Mouse (Mus musculus) kidney, postnatal 0 days (tissue): ENCODE results near the gene Tbc1d20. TPM values are rescaled to one million over a fixed set of nuclear protein-coding genes. Genes with fewer than 3 reads are reported as not detected.

ENCODE experiments used
- ATAC-seq: fragments of 200-750 bp; cut with Nextera tagmentation; replicated peaks from 2 replicates; pipeline ENCODE4 v1.8.0; 2017; ENCODE audit warnings: low read depth, moderate number of reproducible peaks, moderate TSS enrichment, moderate library complexity; ENCODE audit not compliant: low FRiP score
- DNase-seq: peaks from one replicate; pipeline ENCODE4 v3.0.0-alpha.2; 2016; ENCODE audit warnings: low spot score
- H3K27ac ChIP-seq: fragments of 300-500 bp; sonication (generic); 2 replicates; pipeline ENCODE4 v1.5.1; 2014; ENCODE audit warnings: mild to moderate bottlenecking
- H3K27me3 ChIP-seq: fragments of 300-500 bp; sonication (generic); 2 replicates; pipeline ENCODE4 v1.6.1; 2014; ENCODE audit warnings: low read length, mixed read lengths; ENCODE audit not compliant: insufficient read depth
- H3K36me3 ChIP-seq: fragments of 300-500 bp; sonication (generic); 2 replicates; pipeline ENCODE4 v1.6.1; 2014; ENCODE audit warnings: low read length, mixed read lengths; ENCODE audit not compliant: insufficient read depth
- H3K4me1 ChIP-seq: fragments of 300-500 bp; sonication (generic); replicated peaks from 2 replicates; pipeline ENCODE4 v1.6.1; 2014; ENCODE audit warnings: antibody characterized with exemption, low read length, mixed read lengths; ENCODE audit not compliant: insufficient read depth
- H3K4me2 ChIP-seq: fragments of 300-500 bp; sonication (generic); 2 replicates; pipeline ENCODE4 v1.6.1; 2014; ENCODE audit warnings: mild to moderate bottlenecking, low read length, moderate library complexity, mixed read lengths
- H3K4me3 ChIP-seq: fragments of 300-500 bp; sonication (generic); replicated peaks from 2 replicates; pipeline ENCODE4 v1.5.1; 2014; ENCODE audit warnings: low read depth, low read length
- H3K9ac ChIP-seq: fragments of 300-500 bp; sonication (generic); 2 replicates; pipeline ENCODE4 v1.6.1; 2014; ENCODE audit warnings: low read depth, low read length
- H3K9me3 ChIP-seq: fragments of 300-500 bp; sonication (generic); replicated peaks from 2 replicates; pipeline ENCODE4 v1.6.1; 2016; ENCODE audit warnings: low read length, inconsistent platforms, mixed read lengths
- CTCF ChIP-seq: IDR thresholded peaks from 2 replicates; pipeline ENCODE4 v1.5.1; 2016; ENCODE audit warnings: antibody characterized with exemption, low read depth, mild to moderate bottlenecking, moderate library complexity
- WGBS: fragments of 180-500 bp; shearing (Covaris S2); extraction: QIAGEN DNeasy Blood & Tissue Kit; methylation state at CpG from one replicate; pipeline ENCODE4 v1.1.7; 2014; 5-methylcytosine and 5-hydroxymethylcytosine counted together
- polyA plus RNA-seq: library from polyadenylated mRNA; unstranded; fragments of >200 nt; fragmentation: Nextera tagmentation; extraction: Ambion mirVana; gene quantifications from 2 replicates; pipeline ENCODE4 v1.2.1, GENCODE M21; 2015

Gene Tbc1d20
- polyA plus RNA-seq: 30.4 and 31.7 TPM in 2 replicates

- Histone ChIP-seq H3K4me1 (0 out of 2 replicates have a peak, but pooled peaks cover 6% of the 10 kb centered on the region), H3K9ac (peak within 1 kb of the TSS; percentile 76), H3K4me3 (peak within 1 kb of the TSS; percentile 76), H3K4me2 (peak within 1 kb of the TSS; percentile 61), H3K9me3 (no peaks in the 10 kb centered on the region), H3K27ac (peak within 1 kb of the TSS; percentile 82), H3K27me3 (no peaks in the 10 kb centered on the region), H3K36me3 (no peaks in the 10 kb centered on the region)
- under 1% methylated on average over 63 of the region's 70 CpGs for WGBS
- no peak for TF ChIP-seq CTCF
- DNase-seq (peak; percentile 92), ATAC-seq (peak; percentile 97)
These were observed at the start of gene Tbc1d20 for GRCm38 (mm10) chr2:152293727-152294475. Tbc1d20 (plus strand) TSS chr2:152293828.

- H3K4me1 ChIP-seq: no peaks in the 10 kb centered on the region
- no peak overlapping the region for H3K27ac ChIP-seq
- H3K36me3 ChIP-seq: peaks cover 5% of the 10 kb centered on the region; the same call in 1 of the 2 replicates
- no peak for TF ChIP-seq CTCF
- 93% methylated on average over 1 of the region's 1 CpGs for WGBS
- no peak overlapping the region for H3K4me2 ChIP-seq
- no peaks in the 10 kb centered on the region for H3K9me3 ChIP-seq
- no peak for ATAC-seq
- DNase-seq: no peak
- no peaks in the 10 kb centered on the region for H3K27me3 ChIP-seq
- no peak overlapping the region for H3K4me3 ChIP-seq
- no peak overlapping the region for H3K9ac ChIP-seq
These were observed 46.4 kb upstream of the Tbc1d20 start for GRCm38 (mm10) chr2:152247213-152247612.

GRCm38 (mm10) chr2:152250511-152250910 is 43.1 kb upstream of the Tbc1d20 start:
- peaks cover 27% of the 10 kb centered on the region for H3K36me3 ChIP-seq
- no peaks in the 10 kb centered on the region for H3K9me3 ChIP-seq
- ATAC-seq (no peak), DNase-seq (no peak)
- H3K4me2 ChIP-seq: no peak overlapping the region
- WGBS: 68% methylated on average over 2 of the region's 4 CpGs
- no peak overlapping the region for H3K27ac ChIP-seq
- no peaks in the 10 kb centered on the region for H3K27me3 ChIP-seq
- no peak for TF ChIP-seq CTCF
- H3K9ac ChIP-seq: no peak overlapping the region
- no peaks in the 10 kb centered on the region for H3K4me1 ChIP-seq
- H3K4me3 ChIP-seq: no peak overlapping the region

GRCm38 (mm10) chr2:152259739-152260138 is 33.9 kb upstream of the Tbc1d20 start:
- DNase-seq (no peak), ATAC-seq (no peak)
- Histone ChIP-seq H3K27ac (no peak overlapping the region), H3K4me1 (no peaks in the 10 kb centered on the region), H3K9me3 (no peaks in the 10 kb centered on the region), H3K4me2 (no peak overlapping the region), H3K9ac (no peak overlapping the region), H3K36me3 (peaks cover 44% of the 10 kb centered on the region), H3K27me3 (no peaks in the 10 kb centered on the region), H3K4me3 (no peak overlapping the region)
- 93% methylated on average over 1 of the region's 1 CpGs for WGBS
- TF ChIP-seq CTCF: no peak

GRCm38 (mm10) chr2:152273639-152274038 is 20.0 kb upstream of the Tbc1d20 start:
- Histone ChIP-seq H3K4me1 (no peaks in the 10 kb centered on the region), H3K27ac (no peak overlapping the region), H3K27me3 (no peaks in the 10 kb centered on the region), H3K36me3 (peaks cover 42% of the 10 kb centered on the region), H3K4me2 (no peak overlapping the region), H3K9me3 (no peaks in the 10 kb centered on the region), H3K9ac (no peak overlapping the region), H3K4me3 (no peak overlapping the region)
- TF ChIP-seq CTCF: peak; percentile 48; the same call in 1 of the 2 replicates
- DNase-seq: peak; percentile 41
- no peak for ATAC-seq
- WGBS: 74% methylated on average over 2 of the region's 2 CpGs

- Histone ChIP-seq H3K27me3 (no peaks in the 10 kb centered on the region), H3K4me1 (no peaks in the 10 kb centered on the region), H3K27ac (no peak overlapping the region), H3K36me3 (peaks cover 52% of the 10 kb centered on the region), H3K4me2 (no peak overlapping the region), H3K9me3 (no peaks in the 10 kb centered on the region), H3K9ac (no peak overlapping the region), H3K4me3 (no peak overlapping the region)
- 52% methylated on average over 3 of the region's 3 CpGs for whole genome bisulfite sequencing
- ATAC-seq (no peak), DNase-seq (peak; percentile 2)
- no peak for TF ChIP-seq CTCF
These were observed 12.2 kb upstream of the Tbc1d20 start for GRCm38 (mm10) chr2:152281407-152281806.
